Mouse (Mus musculus): ENCODE measurements at regions not wholly inside any gene's neighbourhood (a gene's known extent, or its start where the extent isn't known, plus 50 kb on each side); places are given as distances from the start of the nearest gene placed in this dataset.

DNA sequence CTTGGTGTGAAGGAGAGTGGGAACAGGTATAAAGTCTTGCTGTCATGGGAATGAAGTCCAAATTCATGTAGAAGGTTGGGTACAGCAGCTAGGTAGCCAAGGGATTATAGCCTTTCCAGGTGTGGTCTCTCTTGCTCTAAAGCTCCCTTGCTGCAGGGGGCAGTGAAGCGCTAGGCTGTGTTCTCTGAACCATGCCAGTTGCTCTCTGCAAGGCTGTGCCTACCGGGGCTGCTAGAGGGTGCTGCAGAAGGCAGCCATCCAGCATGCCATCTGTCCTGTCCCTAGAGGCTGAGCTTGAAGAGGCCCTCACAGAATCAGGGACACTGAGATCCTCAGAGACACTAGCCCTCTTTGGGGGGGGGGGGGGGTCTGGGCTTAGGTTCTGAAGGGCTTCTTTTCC lies 50.6 kb upstream of the Shank2 start:
- DNase-seq: peak in 1 of 2 experiments; percentile 21

Measured in layer of hippocampus, postnatal 36 days (tissue).